In the genomic region with DNA sequence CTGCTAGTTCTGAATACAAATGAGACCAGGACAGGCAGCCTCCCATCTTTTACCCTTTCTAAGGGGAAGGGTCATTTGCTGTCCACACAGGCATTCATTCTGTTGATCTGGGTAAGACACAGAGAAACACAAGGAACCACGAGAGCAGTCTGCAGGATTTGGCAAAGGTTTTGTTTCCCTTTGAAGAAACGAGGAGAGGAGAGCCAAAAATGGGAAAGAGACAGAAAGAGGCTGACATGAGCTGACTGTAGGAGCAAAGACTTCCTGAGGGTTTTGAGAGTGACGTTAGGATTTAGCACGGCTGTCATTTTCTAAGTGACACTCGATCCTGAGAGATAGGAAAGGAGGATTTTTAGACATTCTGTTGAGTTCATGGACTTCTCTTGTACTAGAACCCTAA, we compare ENCODE assay signal across 23 mouse cellular contexts. TPM values are rescaled to one million over a fixed set of nuclear protein-coding genes. Genes with fewer than 3 reads are reported as not detected.
DNase-seq lines count a peak whose midpoint lies in the region; ATAC-seq lines count a peak whose summit lies in the region.
"Had no signal": no experiment of that assay in that cellular context is flagged by ENCODE, and none has a peak within 500 bp of the region (broad histone marks: within the 10 kb centered on the region; RNA-seq: fewer than 3 reads in every experiment).

No protein-coding gene starts in this region.

- no peaks in the 10 kb centered on the region for H3K27me3 ChIP-seq in lung, embryonic 16.5 days (ENCODE audit: control insufficient read depth, insufficient read depth, low read depth, low read length)
- H3K27me3 ChIP-seq: forebrain, embryonic 15.5 days; heart, embryonic 15.5 days; hindbrain, embryonic 15.5 days had no signal

- no peak overlapping the region for H3K4me2 ChIP-seq in lung, embryonic 16.5 days (ENCODE audit: low read depth, low read length)
- H3K4me2 ChIP-seq: embryonic facial prominence, embryonic 12.5 days; forebrain, embryonic 15.5 days; heart, embryonic 11.5 days; heart, embryonic 15.5 days; hindbrain, embryonic 15.5 days had no signal

- no peak overlapping the region for H3K4me3 ChIP-seq in lung, embryonic 16.5 days (ENCODE audit: low read length)
- H3K4me3 ChIP-seq: embryonic facial prominence, embryonic 12.5 days; forebrain, embryonic 15.5 days; heart, adult 2 months; heart, embryonic 15.5 days; hindbrain, embryonic 10.5 days; hindbrain, embryonic 15.5 days had no signal

- WGBS in lung, embryonic 16.5 days, result 31% methylated on average over 5 of the region's 5 CpGs

- no peaks in the 10 kb centered on the region for H3K36me3 ChIP-seq in lung, embryonic 16.5 days (ENCODE audit: control insufficient read depth, insufficient read depth, low read length)
- H3K36me3 ChIP-seq: embryonic facial prominence, embryonic 12.5 days; forebrain, embryonic 15.5 days; heart, embryonic 15.5 days; hindbrain, embryonic 10.5 days; hindbrain, embryonic 15.5 days had no signal

- ATAC-seq in lung, embryonic 16.5 days (ENCODE audit: low read depth), result peak; percentile 24; the same call in 1 of the 2 replicates
- ATAC-seq: forebrain, embryonic 15.5 days; inflammation-experienced regulatory T-cells, adult 6 months had no signal

- H3K9me3 ChIP-seq in lung, embryonic 16.5 days (ENCODE audit: control insufficient read depth, low read length), result no peaks in the 10 kb centered on the region
- H3K9me3 ChIP-seq: embryonic facial prominence, embryonic 12.5 days; forebrain, embryonic 15.5 days; heart, embryonic 15.5 days; hindbrain, embryonic 10.5 days; hindbrain, embryonic 15.5 days had no signal

- H3K9ac ChIP-seq in lung, embryonic 16.5 days (ENCODE audit: low read length), result no peak overlapping the region
- H3K9ac ChIP-seq: embryonic facial prominence, embryonic 12.5 days; forebrain, embryonic 15.5 days; heart, embryonic 15.5 days; hindbrain, embryonic 15.5 days had no signal

- peak overlapping the region; percentile 24; the same call in 1 of the 2 replicates for H3K27ac ChIP-seq in lung, embryonic 16.5 days (ENCODE audit: low read length)
- H3K27ac ChIP-seq: embryonic facial prominence, embryonic 12.5 days; forebrain, embryonic 15.5 days; heart, adult 2 months; heart, embryonic 15.5 days; hindbrain, embryonic 10.5 days; hindbrain, embryonic 15.5 days had no signal

- DNase-seq in heart, adult 11 months, result peak; percentile 78
- DNase-seq in heart, postnatal 25 days (ENCODE audit: low spot score), result no peak
- DNase-seq in lung, postnatal 14 days, result no peak
- peak; percentile 5 for DNase-seq in adipocyte (ENCODE audit: low spot score)
- peak; percentile 14 for DNase-seq in lung, postnatal 25 days (ENCODE audit: low spot score)
- no peak for DNase-seq in urinary bladder, adult 2 months (ENCODE audit: low spot score)
- DNase-seq: adrenal gland, adult 8-10 months; adrenal gland, postnatal 36 days; cerebellum, adult 11 months; cerebellum, postnatal 14 days; embryo, embryonic 11 days; gastrocnemius, postnatal 10 days; heart, adult 2 months; heart, postnatal 14 days had no signal

- H3K4me1 ChIP-seq in lung, embryonic 16.5 days (replicated peaks; ENCODE audit: control insufficient read depth, insufficient read depth, low read length), result peaks cover 7% of the 10 kb centered on the region

- intact Hi-C loops in heart, postnatal 25 days (cut with DNase I), result loop anchor here (10.0 kb wide), 1 partner anchor 61 kb away; no protein-coding TSS in a partner anchor

RNA-seq across cellular contexts. Expression of gene Slc35g2, which starts 3.1 kb away (rescaled TPM):
- total RNA-seq in heart, postnatal 25 days (2021), result 1 to 10 TPM; 3.7 to 4.9 TPM
- 9.7 and 9.8 TPM in 2 replicates for polyA plus RNA-seq in lung, embryonic 16.5 days (2015; fragmentation: Nextera tagmentation; extraction: Ambion mirVana)
- polyA plus RNA-seq in urinary bladder, adult 2 months (2012; rRNA removed), result 3.7 and 4.1 TPM in 2 replicates
- total RNA-seq: common myeloid progenitor, adult 5-6 weeks had no signal

RNA-seq across cellular contexts. Expression of gene Stag1, which starts 23.7 kb away (rescaled TPM):
- total RNA-seq in heart, postnatal 25 days (2021), result 10 to 100 TPM; 27.1 to 30.6 TPM
- polyA plus RNA-seq in lung, embryonic 16.5 days (2015; fragmentation: Nextera tagmentation; extraction: Ambion mirVana), result 39.1 and 40.0 TPM in 2 replicates
- polyA plus RNA-seq in urinary bladder, adult 2 months (2012; rRNA removed), result 16.7 and 20.2 TPM in 2 replicates

RNA-seq across cellular contexts. Expression of gene Nck1, which starts 28.0 kb away (rescaled TPM):
- total RNA-seq in heart, postnatal 25 days (2021), result 10 to 100 TPM; 44.9 to 51.9 TPM
- 87.8 and 88.3 TPM in 2 replicates for polyA plus RNA-seq in lung, embryonic 16.5 days (2015; fragmentation: Nextera tagmentation; extraction: Ambion mirVana)
- 39.9 and 46.6 TPM in 2 replicates for polyA plus RNA-seq in urinary bladder, adult 2 months (2012; rRNA removed)

Comparison
In these comparisons a context has a peak if more than half of its experiments do, and no peak if none do; other contexts are left out.
1. DNase-seq: peak in heart, adult 11 months (single experiment), adipocyte (single experiment) and lung, postnatal 25 days (single experiment); none in heart, postnatal 25 days (single experiment), lung, postnatal 14 days (single experiment) and urinary bladder, adult 2 months (single experiment).